Mouse (Mus musculus): ENCODE data around the gene Csrp3. TPM values are rescaled to one million over a fixed set of nuclear protein-coding genes. Genes with fewer than 3 reads are reported as not detected.

Gene Csrp3
- total RNA-seq, 2 experiments from 2014 or later = 274 to 301 TPM

- no peak for DNase-seq (ENCODE audit: low spot score in 2 of 2)
These were observed 22.8 kb upstream of the Csrp3 start for GRCm38 (mm10) chr7:48870579-48871180.

DNA sequence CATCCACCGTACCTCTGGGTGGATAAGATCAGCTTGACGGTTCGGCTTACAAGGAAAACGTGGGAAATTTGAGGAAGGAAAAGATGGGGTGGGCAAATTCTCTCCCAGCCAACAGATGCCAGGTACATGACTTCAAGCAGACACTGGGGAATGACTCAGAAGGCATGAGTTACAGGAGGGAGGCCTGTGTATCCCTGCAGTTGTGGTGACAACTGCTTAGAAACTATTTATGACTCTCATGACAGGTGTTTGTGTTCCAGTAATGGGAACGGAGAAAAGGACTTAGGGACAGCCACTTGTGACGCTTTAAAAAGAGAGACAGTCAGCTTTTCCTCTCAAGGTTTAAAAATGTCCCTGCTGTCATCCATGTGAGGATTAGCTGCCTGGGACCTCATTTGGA, 22.3 kb upstream of the Csrp3 start:
- DNase-seq (ENCODE audit: low spot score in 2 of 2) = no peak

DNA sequence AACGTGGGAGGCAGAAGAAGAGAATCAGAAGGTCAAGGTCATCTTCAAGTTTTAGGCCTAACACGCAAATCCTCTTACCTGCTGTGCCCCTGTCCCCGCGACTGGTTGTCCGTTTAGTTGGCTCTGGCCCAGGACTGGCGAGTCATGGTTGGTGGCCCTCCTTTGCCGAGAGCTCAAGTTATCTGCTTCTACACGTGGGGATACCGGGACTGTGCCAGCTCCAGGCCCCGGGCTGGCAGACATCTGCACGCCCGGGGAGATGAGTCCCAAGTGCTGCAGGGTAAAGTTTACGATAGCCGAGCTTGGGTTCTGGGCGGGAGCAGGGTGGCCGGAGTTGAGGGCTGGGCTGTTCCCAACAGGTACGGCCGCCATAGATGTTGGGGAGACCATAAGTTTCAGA, 19.7 kb upstream of the Csrp3 start:
- no peak for DNase-seq (ENCODE audit: low spot score in 2 of 2)

GRCm38 (mm10) chr7:48864671-48865458, 17.0 kb upstream of the Csrp3 start:
- no peak for DNase-seq (ENCODE audit: low spot score in 2 of 2)

DNA sequence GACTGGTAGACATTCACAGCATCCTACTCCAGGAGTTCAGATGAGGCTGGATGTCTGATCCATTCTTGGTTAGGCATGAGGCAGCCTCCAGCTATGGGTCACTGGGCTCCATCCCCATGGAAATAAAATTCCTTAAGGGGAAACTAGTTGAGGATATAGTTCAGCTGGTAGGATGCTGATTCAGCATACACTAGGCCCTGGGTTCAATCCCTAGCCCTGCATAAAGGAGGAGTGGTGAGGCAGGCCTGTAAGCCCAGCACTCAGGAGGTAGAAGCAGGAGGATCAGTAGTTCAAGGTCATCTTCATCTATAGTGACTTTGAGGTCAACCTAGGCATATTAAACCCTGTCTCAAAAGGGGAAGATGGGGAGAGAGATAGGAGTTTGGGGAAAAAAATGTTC, 16.4 kb upstream of the Csrp3 start:
- DNase-seq (ENCODE audit: low spot score in 2 of 2) = no peak

- no peak for DNase-seq (ENCODE audit: low spot score in 2 of 2)
These were observed 14.0 kb upstream of the Csrp3 start for GRCm38 (mm10) chr7:48861796-48862195.

DNA sequence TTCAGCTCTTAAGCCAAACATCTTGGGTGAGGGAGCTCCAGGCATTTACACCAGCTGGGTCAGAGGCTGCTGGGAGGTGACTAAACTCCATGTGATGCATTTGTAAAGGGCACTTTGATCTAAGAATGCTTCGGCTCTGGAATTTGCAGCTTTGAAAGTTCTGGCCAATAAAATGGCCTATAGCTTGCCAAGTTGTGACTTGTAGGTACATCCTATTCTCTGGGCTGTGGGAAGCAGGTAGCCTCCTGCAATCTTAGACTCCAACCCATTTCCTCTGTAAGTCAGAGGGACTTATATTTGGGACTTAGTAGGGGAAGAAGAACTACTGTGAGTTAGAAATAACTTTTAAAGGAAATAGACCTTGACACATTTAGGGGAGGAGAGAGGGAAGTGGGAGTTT, 13.1 kb upstream of the Csrp3 start:
- DNase-seq (ENCODE audit: low spot score in 2 of 2) = no peak

GRCm38 (mm10) chr7:48859362-48859761, 11.5 kb upstream of the Csrp3 start:
- no peak for DNase-seq (ENCODE audit: low spot score in 2 of 2)

DNA sequence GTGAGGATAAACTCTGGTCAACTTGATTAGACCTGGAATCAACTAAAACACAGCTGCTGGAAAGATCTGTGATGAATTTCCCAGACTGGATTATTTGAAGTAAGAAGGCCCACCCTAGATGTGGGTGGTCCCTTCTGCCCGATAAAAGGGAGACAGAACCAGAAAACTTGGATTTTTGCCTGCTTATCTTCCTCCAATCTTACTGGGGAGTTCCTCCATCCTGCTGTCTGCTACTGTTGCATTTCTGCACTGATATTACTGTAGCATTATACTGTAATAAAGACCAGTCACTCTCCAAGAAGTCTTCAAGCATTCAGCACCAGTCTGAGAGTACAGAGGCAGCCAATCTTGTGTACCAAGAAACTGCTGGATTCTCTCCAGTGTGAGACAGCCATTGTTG, 10.4 kb upstream of the Csrp3 start:
- no peak for DNase-seq (ENCODE audit: low spot score in 2 of 2)

DNA sequence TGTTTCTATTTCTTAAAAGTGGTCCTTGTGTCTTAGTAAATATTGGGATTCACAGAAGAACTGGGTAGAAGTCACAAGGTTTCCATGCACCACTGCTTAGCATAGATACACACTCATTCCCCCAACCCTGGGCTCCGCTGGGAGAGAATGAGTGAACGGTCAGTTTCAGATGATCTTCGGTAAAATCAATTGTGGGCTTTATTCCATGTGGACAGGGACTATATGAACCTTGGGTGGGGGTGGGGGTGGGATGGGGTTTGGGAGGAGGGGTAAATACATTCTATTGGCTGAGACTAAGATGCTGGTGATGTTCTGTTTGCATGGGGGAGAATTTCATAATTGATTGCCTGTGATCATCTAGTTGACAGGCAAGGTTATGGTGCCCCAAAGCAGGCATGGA, 7.6 kb upstream of the Csrp3 start:
- no peak for DNase-seq (ENCODE audit: low spot score in 2 of 2)

GRCm38 (mm10) chr7:48853496-48853895, 5.7 kb upstream of the Csrp3 start:
- no peak for DNase-seq (ENCODE audit: low spot score in 2 of 2)

GRCm38 (mm10) chr7:48851529-48852104, 3.8 kb upstream of the Csrp3 start:
- DNase-seq (ENCODE audit: low spot score in 2 of 2) = no peak

- no peak for DNase-seq (ENCODE audit: low spot score in 2 of 2)
These were observed 1.1 kb downstream of the Csrp3 start for GRCm38 (mm10) chr7:48846755-48847154.

DNA sequence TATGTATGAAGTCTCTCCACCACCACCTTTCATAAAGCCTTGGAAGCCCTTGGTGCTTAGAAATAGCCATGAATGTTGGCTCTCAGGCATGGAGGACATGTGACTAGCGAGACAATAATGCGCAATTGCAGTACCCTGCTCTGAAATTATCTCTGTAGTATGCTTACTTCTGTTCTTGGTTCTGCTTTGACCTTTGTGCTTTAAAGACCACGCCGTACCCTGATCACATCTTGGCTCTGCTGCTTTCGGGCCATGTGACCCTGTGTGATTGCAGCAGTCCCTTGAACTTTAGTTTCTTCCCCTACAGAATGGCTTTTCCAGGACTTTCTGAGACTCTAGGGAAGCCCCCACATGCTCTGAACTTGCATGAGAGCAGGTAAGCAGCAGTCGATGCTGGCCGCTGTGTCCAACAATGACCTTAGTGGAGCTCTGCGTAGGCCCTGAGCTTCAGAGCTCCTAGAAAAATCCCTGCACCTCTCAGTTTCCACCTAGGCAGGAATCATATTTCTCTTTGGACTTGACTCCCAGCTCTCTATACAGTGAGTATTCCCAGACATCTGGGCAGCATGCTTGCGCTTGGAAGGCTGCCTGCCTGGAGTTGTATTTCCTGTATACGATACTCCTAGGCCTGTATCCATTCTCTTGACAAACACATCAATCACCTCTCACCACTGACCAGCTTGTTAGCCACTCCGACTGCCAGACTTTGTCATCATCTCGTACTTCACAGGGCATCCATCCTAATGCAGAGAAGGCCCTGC, 2.4 kb downstream of the Csrp3 start:
- DNase-seq (ENCODE audit: low spot score in 2 of 2) = no peak

- DNase-seq (ENCODE audit: low spot score in 2 of 2) = no peak
These were observed 4.3 kb downstream of the Csrp3 start for GRCm38 (mm10) chr7:48843541-48843940.

- no peak for DNase-seq (ENCODE audit: low spot score in 2 of 2)
These were observed 5.5 kb downstream of the Csrp3 start for GRCm38 (mm10) chr7:48842353-48842752.

DNA sequence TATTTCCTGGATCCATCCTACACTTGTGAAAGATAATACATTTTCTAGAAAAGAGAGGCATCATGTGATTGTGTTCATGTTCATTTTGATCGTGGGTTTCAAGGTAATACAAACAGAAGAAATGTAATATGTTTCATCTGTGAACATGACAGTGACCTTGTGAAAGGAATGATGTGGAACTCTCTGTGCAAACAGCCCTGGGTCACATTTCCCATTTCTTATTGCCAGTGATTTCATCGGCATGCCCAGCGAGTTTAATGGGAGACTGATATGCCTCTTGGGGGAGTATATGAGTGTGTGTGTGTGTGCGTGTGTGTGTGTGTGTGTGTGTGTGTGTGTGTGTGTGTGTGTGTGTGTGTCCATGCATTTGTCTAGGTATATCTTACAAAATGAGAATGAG, 6.3 kb downstream of the Csrp3 start:
- DNase-seq (ENCODE audit: low spot score in 2 of 2) = no peak

- no peak for DNase-seq (ENCODE audit: low spot score in 2 of 2)
These were observed 7.3 kb downstream of the Csrp3 start for GRCm38 (mm10) chr7:48840545-48840944.

DNA sequence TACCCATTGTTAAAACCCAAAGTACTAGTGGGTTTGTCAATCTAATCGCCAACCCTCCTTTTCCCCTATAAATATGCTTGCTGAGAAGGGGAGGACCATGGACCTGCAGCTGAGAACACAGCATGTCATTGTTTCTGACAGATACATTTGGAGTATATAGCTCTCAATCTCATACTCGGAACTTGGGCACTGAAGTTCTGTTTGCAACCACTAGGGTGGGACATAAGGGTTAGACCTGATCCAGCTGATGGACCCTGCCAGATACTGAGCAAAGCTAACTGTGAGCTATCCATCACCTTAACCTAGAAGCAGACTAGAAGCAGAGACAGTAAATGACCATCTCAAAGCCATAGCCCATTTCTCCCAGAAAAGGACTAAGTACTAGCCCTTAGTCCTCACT, 9.4 kb downstream of the Csrp3 start:
- no peak for DNase-seq (ENCODE audit: low spot score in 2 of 2)

GRCm38 (mm10) chr7:48836949-48837348, 10.9 kb downstream of the Csrp3 start:
- DNase-seq (ENCODE audit: low spot score in 2 of 2) = no peak

GRCm38 (mm10) chr7:48834989-48835626, 12.7 kb downstream of the Csrp3 start:
- DNase-seq (ENCODE audit: low spot score in 2 of 2) = no peak
